Mouse (Mus musculus) neural tube, embryonic 12.5 days (tissue): ENCODE measurements at regions not wholly inside any gene's neighbourhood (a gene's known extent, or its start where the extent isn't known, plus 50 kb on each side); places are given as distances from the start of the nearest gene placed in this dataset.
A peak's percentile ranks its signal among the peaks of the same experiment; 100 is the strongest.

ENCODE experiments used
- ATAC-seq: fragments of 200-750 bp; cut with Nextera tagmentation; 2 replicates; pipeline ENCODE4 v1.8.0; 2017; ENCODE audit warnings: low read depth, mild to moderate bottlenecking, moderate TSS enrichment, moderate library complexity; ENCODE audit not compliant: low FRiP score
- H3K27ac ChIP-seq: fragments of 300-500 bp; sonication (generic); 2 replicates; pipeline ENCODE4 v1.5.1; 2016
- H3K27me3 ChIP-seq: fragments of 300-500 bp; sonication (generic); replicated peaks from 2 replicates; pipeline ENCODE4 v1.6.1; 2016; ENCODE audit warnings: mild to moderate bottlenecking
- H3K36me3 ChIP-seq: fragments of 300-500 bp; sonication (generic); 2 replicates; pipeline ENCODE4 v1.6.1; 2016; ENCODE audit warnings: mild to moderate bottlenecking
- H3K4me1 ChIP-seq: fragments of 300-500 bp; sonication (generic); 2 replicates; pipeline ENCODE4 v1.6.1; 2016
- H3K4me2 ChIP-seq: fragments of 300-500 bp; sonication (generic); replicated peaks from 2 replicates; pipeline ENCODE4 v1.6.1; 2016; ENCODE audit warnings: mild to moderate bottlenecking
- H3K4me3 ChIP-seq: fragments of 300-500 bp; sonication (generic); 2 replicates; pipeline ENCODE4 v1.5.1; 2016
- H3K9ac ChIP-seq: fragments of 300-500 bp; sonication (generic); 2 replicates; pipeline ENCODE4 v1.6.1; 2016; ENCODE audit warnings: mild to moderate bottlenecking
- H3K9me3 ChIP-seq: fragments of 300-500 bp; sonication (generic); 2 replicates; pipeline ENCODE4 v1.6.1; 2016; ENCODE audit warnings: mild to moderate bottlenecking
- WGBS: fragments of 180-500 bp; shearing (Covaris S2); methylation state at CpG from one replicate; pipeline ENCODE4 v1.1.7; 2016; 5-methylcytosine and 5-hydroxymethylcytosine counted together

DNA sequence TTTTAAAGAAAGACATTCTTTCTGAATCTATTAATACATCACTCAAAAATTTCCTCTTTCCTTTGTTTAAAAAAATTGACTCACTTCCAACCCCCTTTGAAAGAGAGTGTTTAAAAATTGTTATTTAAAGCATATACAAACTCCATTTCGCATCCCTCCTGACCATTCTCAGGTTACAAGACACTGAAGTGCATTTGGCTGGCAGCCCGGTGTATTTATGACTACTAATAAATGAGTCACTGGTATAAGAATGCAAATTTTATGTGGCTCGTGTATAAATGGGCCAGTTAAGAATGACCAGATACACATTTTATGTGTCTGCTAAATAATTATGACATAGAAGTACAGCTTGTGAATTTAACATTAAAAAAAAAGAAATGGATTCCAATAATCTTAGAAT is 138.8 kb upstream of the Rarb start:
- Histone ChIP-seq H3K4me3 (no peak overlapping the region), H3K9me3 (no peaks in the 10 kb centered on the region), H3K4me1 (0 out of 2 replicates have a peak, but pooled peaks cover 5% of the 10 kb centered on the region), H3K36me3 (no peaks in the 10 kb centered on the region), H3K4me2 (no peak overlapping the region), H3K9ac (no peak overlapping the region), H3K27me3 (no peaks in the 10 kb centered on the region), H3K27ac (no peak overlapping the region)
- WGBS, result 30% methylated on average over 3 of the region's 3 CpGs
- ATAC-seq, result no peak

DNA sequence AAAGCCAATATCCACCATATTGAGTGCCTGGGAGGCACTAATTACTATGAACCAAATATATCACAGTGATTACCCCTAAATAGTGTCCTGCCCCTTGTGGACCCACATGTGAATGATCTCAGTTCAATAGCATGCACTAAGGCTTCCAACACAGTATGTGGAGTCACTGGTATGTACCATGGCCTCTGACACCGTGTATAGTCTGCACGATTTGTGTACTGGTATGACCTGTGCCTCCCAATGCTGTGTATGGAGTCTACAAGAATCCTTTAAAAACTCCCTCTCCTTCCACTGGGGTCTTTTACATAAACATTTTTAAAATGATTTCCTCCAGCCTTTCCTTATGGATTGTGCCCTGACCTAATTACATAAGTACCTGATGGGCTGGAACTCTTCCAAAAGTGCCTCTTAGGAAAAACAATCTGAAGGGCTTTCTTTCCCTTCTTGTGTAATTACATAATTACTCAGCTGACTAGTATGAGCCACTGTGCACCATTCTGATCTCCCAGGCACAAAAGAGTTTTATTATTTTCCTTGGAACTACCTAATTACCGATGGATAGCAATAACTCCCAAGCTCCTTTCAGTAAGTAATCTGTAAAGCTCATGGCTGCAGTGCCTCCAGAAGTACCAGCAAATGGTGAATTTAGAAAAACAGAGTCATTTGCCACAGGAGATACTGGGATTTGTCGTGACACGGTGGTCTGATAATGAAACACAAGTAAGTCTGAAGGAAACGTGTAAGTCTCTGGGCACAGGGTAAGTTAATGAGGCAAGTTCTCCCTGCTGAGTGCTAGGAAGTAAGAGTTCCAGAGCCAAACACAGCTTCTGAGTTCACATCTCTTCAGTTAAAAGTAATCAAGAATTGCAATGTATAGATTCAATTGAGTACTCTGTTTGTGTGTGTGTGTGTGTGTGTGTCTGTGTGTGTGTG is 135.8 kb upstream of the Rarb start:
- no peak for ATAC-seq
- H3K4me2 ChIP-seq, result no peak overlapping the region
- no peak overlapping the region for H3K27ac ChIP-seq
- H3K27me3 ChIP-seq, result no peaks in the 10 kb centered on the region
- WGBS, result 65% methylated on average over 6 of the region's 6 CpGs
- H3K9me3 ChIP-seq, result no peaks in the 10 kb centered on the region
- H3K4me3 ChIP-seq, result no peak overlapping the region
- H3K36me3 ChIP-seq, result no peaks in the 10 kb centered on the region
- no peak overlapping the region for H3K9ac ChIP-seq
- 0 out of 2 replicates have a peak, but pooled peaks cover 3% of the 10 kb centered on the region for H3K4me1 ChIP-seq

DNA sequence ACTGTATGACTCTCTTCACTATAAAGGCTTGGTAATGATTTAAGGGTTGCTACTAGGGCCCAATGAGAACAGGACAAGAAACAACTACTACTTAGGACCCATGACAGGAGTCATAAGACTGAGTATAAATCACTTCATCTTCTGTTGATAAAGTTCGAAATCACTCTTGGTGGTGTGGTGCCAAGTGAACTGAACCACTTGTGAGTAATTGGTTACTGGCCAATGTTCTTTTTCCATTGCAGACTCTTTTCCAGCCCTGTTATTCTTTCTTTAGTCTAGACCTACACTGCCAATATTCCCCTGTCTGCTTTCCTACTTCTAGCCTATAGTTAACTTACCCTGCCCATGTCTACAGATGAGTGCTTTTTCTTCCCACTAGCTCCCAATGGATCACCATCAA is 129.8 kb upstream of the Rarb start:
- WGBS, result 79% methylated on average over 1 of the region's 1 CpGs
- Histone ChIP-seq H3K4me3 (no peak overlapping the region), H3K9ac (no peak overlapping the region), H3K9me3 (no peaks in the 10 kb centered on the region), H3K4me2 (no peak overlapping the region), H3K4me1 (peaks cover 3% of the 10 kb centered on the region; the same call in 1 of the 2 replicates), H3K27ac (no peak overlapping the region), H3K36me3 (no peaks in the 10 kb centered on the region), H3K27me3 (no peaks in the 10 kb centered on the region)
- ATAC-seq, result no peak

DNA sequence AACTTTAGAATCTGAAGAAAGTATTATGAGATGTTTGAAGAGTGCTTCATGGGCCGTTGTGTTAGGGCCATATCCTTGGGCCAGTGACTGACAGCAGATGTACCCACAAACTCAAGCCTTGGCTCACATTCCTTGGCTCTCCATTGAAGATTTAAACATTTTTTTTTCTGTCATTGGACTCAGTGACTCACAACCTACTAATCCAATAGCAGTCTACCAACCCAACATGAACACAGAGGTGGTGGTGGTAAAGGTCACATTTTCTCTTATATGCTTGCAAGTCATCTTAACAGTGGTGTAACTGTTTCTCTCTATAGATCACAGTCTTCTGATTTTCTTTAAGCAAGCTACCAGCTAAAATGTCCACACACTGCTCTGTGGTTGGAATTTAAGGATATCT is 125.5 kb upstream of the Rarb start:
- H3K9me3 ChIP-seq, result no peaks in the 10 kb centered on the region
- no peak overlapping the region for H3K27ac ChIP-seq
- H3K4me1 ChIP-seq, result peaks cover 6% of the 10 kb centered on the region; the same call in 1 of the 2 replicates
- no peaks in the 10 kb centered on the region for H3K36me3 ChIP-seq
- no peaks in the 10 kb centered on the region for H3K27me3 ChIP-seq
- H3K4me2 ChIP-seq, result no peak overlapping the region
- WGBS, result 88% methylated on average over 1 of the region's 1 CpGs
- H3K4me3 ChIP-seq, result no peak overlapping the region
- no peak for ATAC-seq
- no peak overlapping the region for H3K9ac ChIP-seq

DNA sequence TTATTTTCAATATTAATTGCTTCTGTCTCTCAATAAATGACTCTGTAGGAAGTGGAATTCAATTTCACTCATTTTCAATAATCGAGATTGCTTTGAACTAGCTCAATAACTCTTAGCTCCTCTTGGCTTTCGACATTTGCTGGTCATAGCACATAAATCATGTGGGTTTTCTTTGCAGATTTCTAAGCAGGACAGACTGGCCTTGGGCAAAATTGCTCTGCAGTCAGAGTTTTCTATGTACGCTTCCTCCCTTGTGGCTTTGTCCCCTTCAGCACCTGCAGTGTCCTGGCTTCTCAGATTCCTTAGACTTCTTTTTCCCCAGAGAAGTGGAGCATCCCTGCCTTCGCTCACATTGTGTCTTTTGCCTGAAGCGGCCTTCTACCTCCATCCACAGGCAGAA is 124.6 kb upstream of the Rarb start:
- no peak overlapping the region for H3K27ac ChIP-seq
- no peaks in the 10 kb centered on the region for H3K36me3 ChIP-seq
- H3K9ac ChIP-seq, result no peak overlapping the region
- no peaks in the 10 kb centered on the region for H3K27me3 ChIP-seq
- H3K4me1 ChIP-seq, result peaks cover 6% of the 10 kb centered on the region; the same call in 1 of the 2 replicates
- H3K4me2 ChIP-seq, result no peak overlapping the region
- peak; percentile 33; the same call in 1 of the 2 replicates for ATAC-seq
- no peak overlapping the region for H3K4me3 ChIP-seq
- H3K9me3 ChIP-seq, result no peaks in the 10 kb centered on the region
- WGBS, result 45% methylated on average over 5 of the region's 5 CpGs

DNA sequence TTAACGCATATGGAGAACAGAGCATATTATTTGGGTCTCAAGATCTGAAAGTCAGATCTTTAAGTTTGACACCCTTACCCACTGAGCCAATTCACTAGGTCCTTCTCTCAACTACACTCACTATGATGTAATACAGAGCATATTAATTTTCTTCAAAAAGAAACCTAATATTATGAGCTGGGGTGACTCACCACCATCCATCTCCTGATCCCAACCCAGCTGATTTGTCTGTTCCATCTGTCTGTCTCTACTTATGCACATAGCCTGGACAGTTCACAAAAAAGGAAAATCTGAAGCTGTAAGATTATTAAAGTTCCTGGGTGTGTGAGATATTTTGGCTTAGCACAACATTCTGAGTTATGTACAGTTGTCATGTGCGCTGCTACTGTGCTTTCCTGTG is 108.2 kb upstream of the Rarb start:
- WGBS, result 96% methylated on average over 2 of the region's 2 CpGs
- no peaks in the 10 kb centered on the region for H3K4me1 ChIP-seq
- no peak overlapping the region for H3K27ac ChIP-seq
- no peak overlapping the region for H3K9ac ChIP-seq
- H3K27me3 ChIP-seq, result no peaks in the 10 kb centered on the region
- no peaks in the 10 kb centered on the region for H3K36me3 ChIP-seq
- H3K9me3 ChIP-seq, result no peaks in the 10 kb centered on the region
- no peak overlapping the region for H3K4me2 ChIP-seq
- no peak overlapping the region for H3K4me3 ChIP-seq
- ATAC-seq, result no peak

DNA sequence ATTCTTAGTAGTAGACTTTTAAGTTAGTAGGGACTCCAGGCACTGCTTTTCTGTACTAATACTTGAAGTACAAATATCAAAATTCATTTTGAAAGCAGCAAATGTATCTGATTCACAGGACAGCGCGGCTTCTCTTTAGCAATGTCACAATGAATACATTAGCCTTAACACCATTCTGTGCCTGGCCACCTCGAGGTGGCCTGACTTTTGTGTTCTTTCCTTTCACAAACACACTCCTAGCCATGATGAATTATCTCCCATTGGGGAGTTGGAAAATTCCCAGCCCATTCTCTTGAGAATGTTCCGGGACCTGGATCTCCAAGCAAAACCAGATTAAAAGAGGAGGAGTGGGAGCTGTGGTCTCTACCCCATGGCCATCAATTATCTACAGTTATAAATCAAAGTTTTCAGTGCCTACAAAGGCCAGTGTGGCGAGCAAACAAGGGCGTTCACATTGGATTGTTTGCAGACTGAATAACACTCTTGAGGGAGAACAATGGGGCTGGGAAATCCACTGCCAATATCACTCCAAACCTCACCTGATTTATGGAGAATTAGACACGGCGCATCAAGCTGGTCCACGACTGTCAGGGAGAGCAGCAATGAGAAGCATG is 82.7 kb upstream of the Rarb start:
- Histone ChIP-seq H3K9ac (no peak overlapping the region), H3K4me2 (0 out of 2 replicates have a peak overlapping the region, but pooled peaks have one; percentile 9), H3K36me3 (no peaks in the 10 kb centered on the region), H3K4me1 (peaks cover 21% of the 10 kb centered on the region), H3K9me3 (no peaks in the 10 kb centered on the region), H3K27me3 (no peaks in the 10 kb centered on the region), H3K4me3 (no peak overlapping the region), H3K27ac (no peak overlapping the region)
- peak; percentile 91 for ATAC-seq
- 9% methylated on average over 9 of the region's 9 CpGs for WGBS

DNA sequence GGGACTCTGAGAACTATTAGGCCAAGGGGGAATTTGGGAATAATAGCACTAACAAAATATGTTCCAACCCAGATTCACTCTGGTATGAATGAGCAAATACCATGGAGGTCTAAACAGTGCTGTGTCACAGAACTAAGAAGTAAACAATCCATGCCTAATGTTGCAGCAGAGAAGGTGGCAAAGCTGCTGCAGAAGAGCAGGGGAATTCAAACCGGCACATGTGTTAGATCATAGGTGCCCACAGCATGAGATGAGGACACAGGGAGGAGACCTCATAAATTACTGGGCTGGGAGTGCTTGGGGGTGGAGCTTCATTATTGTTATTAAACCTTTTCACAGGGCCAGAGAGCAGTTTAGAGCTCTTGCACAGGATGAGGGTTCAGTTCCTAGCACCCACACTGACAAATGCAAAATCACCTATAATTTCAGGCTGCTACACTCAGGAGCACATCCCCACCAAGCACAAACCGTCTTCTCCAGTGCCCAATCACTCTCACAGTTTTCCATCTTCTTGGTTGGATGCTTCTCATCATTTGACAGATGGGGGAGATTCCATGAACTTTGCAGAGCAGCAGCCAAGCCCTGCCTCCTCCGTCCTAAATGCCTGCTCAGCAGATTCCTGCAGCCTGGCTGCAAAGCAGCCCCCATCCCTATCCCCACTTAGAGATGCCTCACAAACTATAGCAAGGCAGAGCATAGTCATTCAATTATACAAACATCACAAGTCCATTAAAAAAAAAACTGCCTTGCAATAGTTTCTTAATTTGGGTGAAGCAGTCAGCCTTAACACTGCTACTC is 79.0 kb upstream of the Rarb start:
- H3K36me3 ChIP-seq, result no peaks in the 10 kb centered on the region
- no peak overlapping the region for H3K4me3 ChIP-seq
- H3K9me3 ChIP-seq, result no peaks in the 10 kb centered on the region
- no peaks in the 10 kb centered on the region for H3K27me3 ChIP-seq
- peaks cover 21% of the 10 kb centered on the region for H3K4me1 ChIP-seq
- H3K27ac ChIP-seq, result no peak overlapping the region
- no peak overlapping the region; the same call in 1 of the 2 replicates for H3K4me2 ChIP-seq
- 4% methylated on average over 3 of the region's 3 CpGs for WGBS
- H3K9ac ChIP-seq, result no peak overlapping the region
- no peak for ATAC-seq

DNA sequence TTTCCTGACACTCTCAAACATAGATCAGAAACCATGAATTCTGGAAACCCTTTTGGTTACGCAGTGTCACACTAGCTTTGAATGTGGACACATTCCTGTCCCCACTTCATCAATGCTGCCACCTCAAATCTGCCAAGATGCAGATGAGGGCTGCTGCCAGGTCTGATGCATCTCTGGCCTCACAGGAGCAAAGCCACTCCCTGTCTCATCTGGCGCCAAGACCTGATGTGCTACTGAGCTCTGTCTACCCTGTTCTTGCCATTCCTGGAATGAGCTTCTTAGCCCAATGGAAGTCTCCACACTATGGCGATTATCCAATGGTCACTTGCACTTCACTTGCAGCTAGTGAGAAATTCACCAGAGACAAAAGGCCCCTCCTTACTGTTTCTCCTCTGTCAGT is 78.0 kb upstream of the Rarb start:
- Histone ChIP-seq H3K4me1 (peaks cover 18% of the 10 kb centered on the region), H3K4me2 (no peak overlapping the region), H3K36me3 (no peaks in the 10 kb centered on the region), H3K27me3 (no peaks in the 10 kb centered on the region), H3K27ac (no peak overlapping the region), H3K9me3 (no peaks in the 10 kb centered on the region), H3K4me3 (no peak overlapping the region), H3K9ac (no peak overlapping the region)
- no peak for ATAC-seq
- 71% methylated on average over 3 of the region's 3 CpGs for WGBS

DNA sequence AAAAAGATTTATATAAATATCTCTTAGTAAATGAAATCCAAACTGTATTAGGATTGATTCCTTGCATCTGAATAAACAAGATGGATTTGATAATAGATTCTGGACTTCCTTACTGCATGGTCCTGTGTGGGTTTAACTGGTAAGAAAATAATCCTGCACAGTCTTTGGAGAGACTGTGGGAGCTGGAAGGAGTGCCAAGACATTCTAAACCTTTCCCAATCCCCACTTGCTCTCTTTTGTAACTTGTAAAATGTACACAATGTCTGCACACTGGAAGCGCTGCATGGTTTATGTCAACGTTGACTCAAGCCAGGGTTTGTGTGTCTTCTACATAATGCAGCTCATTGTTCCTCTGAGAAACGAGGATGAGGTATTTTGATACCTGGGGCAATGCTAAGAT is 62.3 kb upstream of the Rarb start:
- WGBS, result 70% methylated on average over 3 of the region's 3 CpGs
- no peak for ATAC-seq
- H3K4me1 ChIP-seq, result no peaks in the 10 kb centered on the region

DNA sequence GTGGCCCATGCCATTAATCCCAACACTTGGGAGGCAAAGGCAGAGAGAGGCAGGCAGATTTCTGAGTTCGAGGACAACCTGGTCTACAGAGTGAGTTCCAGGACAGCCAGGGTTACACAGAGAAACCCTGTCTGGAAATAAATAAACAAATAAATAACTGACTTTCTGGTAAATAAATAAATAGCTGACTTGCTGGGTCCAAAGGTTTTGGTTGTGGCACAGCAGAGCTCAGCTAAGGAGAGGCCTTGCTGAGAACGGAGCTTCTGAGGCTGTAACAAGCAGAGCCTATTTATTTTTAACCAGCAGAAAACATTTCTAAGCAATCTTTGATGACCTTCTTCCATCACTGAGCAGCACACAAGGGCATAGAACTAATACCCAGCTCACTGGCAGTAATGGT is 50.3 kb upstream of the Rarb start:
- 95% methylated on average over 2 of the region's 2 CpGs for WGBS
- no peak overlapping the region for H3K4me3 ChIP-seq
- no peak overlapping the region for H3K27ac ChIP-seq
- no peaks in the 10 kb centered on the region for H3K9me3 ChIP-seq
- no peak overlapping the region for H3K4me2 ChIP-seq
- H3K9ac ChIP-seq, result no peak overlapping the region
- H3K36me3 ChIP-seq, result no peaks in the 10 kb centered on the region
- ATAC-seq, result no peak
- H3K27me3 ChIP-seq, result no peaks in the 10 kb centered on the region
- no peaks in the 10 kb centered on the region for H3K4me1 ChIP-seq

More for the DNA sequence above, 62.3 kb upstream of the Rarb start:
- H3K36me3 ChIP-seq, result no peaks in the 10 kb centered on the region
- no peak overlapping the region for H3K9ac ChIP-seq
- H3K27ac ChIP-seq, result no peak overlapping the region
- H3K4me3 ChIP-seq, result no peak overlapping the region
- H3K27me3 ChIP-seq, result no peaks in the 10 kb centered on the region
- H3K9me3 ChIP-seq, result no peaks in the 10 kb centered on the region
- H3K4me2 ChIP-seq, result no peak overlapping the region
